Mouse (Mus musculus) bone marrow, adult 2 months (tissue): ENCODE data around the gene Grik2. TPM values are rescaled to one million over a fixed set of nuclear protein-coding genes. Genes with fewer than 3 reads are reported as not detected.
"Not testable (repeated sequence)": the region's sequence is repeated elsewhere in the genome, so short reads cannot be mapped to it uniquely, and the experiment has no call there.

Experiments used
- H3K27ac ChIP-seq: fragments of 200-500 bp; 2 replicates; pipeline ENCODE4 v1.5.1; 2012; ENCODE audit warnings: low read depth, mild to moderate bottlenecking, control low read depth, inconsistent platforms, low read length; ENCODE audit not compliant: control insufficient read depth, poor library complexity, insufficient read depth
- H3K4me1 ChIP-seq: fragments of 200-500 bp; 2 replicates; pipeline ENCODE4 v1.6.1; 2011; ENCODE audit warnings: low read length; ENCODE audit not compliant: control insufficient read depth, insufficient read depth
- H3K4me3 ChIP-seq: fragments of 200-500 bp; replicated peaks from 2 replicates; pipeline ENCODE3; 2011; ENCODE audit warnings: mild to moderate bottlenecking, low read depth, low read length, control low read depth; ENCODE audit not compliant: control insufficient read depth
- CTCF ChIP-seq: fragments of 200-500 bp; IDR thresholded peaks from 2 replicates; pipeline ENCODE4 v1.5.1; 2011; ENCODE audit warnings: low read length, control low read depth; ENCODE audit not compliant: control insufficient read depth, insufficient read depth
- POLR2A ChIP-seq: fragments of 200-500 bp; IDR thresholded peaks from 2 replicates; pipeline ENCODE4 v1.6.1; 2011; ENCODE audit warnings: low read depth, mild to moderate bottlenecking, control low read depth, low read length, borderline replicate concordance; ENCODE audit not compliant: control insufficient read depth
- WGBS: fragments of 180-500 bp; shearing (Covaris S2); methylation state at CpG from one replicate; pipeline ENCODE4 v1.1.7; 2018; 5-methylcytosine and 5-hydroxymethylcytosine counted together
- polyA plus RNA-seq: library from polyadenylated mRNA; stranded (reverse); fragments of >200 nt; gene quantifications from 2 replicates; pipeline ENCODE4 v1.2.4, GENCODE M21; 2011; ENCODE audit warnings: low replicate concordance; ENCODE audit not compliant: missing spikeins, insufficient read depth, insufficient read length

The Grik2 gene
- polyA plus RNA-seq, 1 experiment: not detected

- TF ChIP-seq CTCF (no peak), POLR2A (no peak)
- WGBS: 62% methylated on average over 1 of the region's 1 CpGs
- no peaks in the 10 kb centered on the region for H3K4me1 ChIP-seq
- H3K4me3 ChIP-seq: no peak overlapping the region
- no peak overlapping the region for H3K27ac ChIP-seq
These were observed 568.5 kb downstream of the Grik2 start for GRCm38 (mm10) chr10:49220096-49220495.

DNA sequence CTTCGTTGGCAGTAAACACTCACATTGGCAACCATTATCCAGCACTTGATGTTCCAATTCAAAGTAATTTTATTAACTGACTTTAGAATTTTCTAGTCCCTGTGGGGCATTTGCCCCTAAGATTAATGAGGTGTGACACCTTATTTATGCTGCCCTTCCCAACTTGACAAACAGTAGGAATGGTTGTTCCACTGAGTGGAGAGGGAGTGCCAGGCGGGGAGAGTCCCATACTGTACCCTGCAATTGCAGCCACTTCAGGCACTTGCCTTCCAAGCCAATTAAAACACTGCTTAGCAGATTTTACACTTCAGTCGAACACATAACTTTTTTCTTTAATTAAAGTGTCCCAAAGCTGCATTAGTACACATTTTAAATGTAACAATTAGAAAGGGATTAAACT, 568.9 kb downstream of the Grik2 start:
- Histone ChIP-seq H3K27ac (no peak overlapping the region), H3K4me3 (no peak overlapping the region), H3K4me1 (no peaks in the 10 kb centered on the region)
- 61% methylated on average over 3 of the region's 3 CpGs for WGBS
- no peak for TF ChIP-seq CTCF
- no peak for TF ChIP-seq POLR2A

DNA sequence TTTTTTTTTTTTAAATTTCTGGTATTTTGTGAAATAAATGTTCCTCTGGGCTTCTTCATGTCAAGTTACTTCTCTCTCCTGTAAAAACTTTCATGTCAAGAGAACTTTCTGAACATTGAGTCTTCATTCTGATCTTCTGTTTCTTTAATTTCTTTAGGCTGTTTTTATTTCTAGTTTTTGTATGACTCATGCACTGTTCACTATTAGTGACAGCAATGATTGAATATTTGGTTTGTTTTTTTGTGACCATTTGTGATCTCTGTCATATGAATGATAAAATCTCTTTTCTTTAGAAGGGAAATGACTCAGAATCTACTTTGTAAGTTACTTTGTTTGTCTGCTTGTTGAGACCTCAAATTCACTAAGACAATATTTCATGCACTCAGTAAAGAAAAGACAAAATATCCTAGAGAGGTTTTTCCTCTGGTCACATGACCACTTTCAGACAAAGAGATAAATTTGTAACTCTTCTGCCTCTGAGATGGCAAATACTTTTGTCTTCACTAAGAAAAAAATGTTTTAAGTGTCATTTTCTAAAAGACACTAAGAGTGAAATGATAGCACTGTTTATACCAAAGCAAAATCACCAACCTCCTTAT, 596.7 kb downstream of the Grik2 start:
- H3K4me3 ChIP-seq: no peak overlapping the region
- TF ChIP-seq POLR2A: no peak
- no peak for TF ChIP-seq CTCF
- H3K4me1 ChIP-seq: no peaks in the 10 kb centered on the region
- no peak overlapping the region for H3K27ac ChIP-seq

GRCm38 (mm10) chr10:49191291-49191690, 597.3 kb downstream of the Grik2 start:
- Histone ChIP-seq H3K4me1 (no peaks in the 10 kb centered on the region), H3K4me3 (no peak overlapping the region), H3K27ac (no peak overlapping the region)
- WGBS: 75% methylated on average over 1 of the region's 1 CpGs
- TF ChIP-seq POLR2A (no peak), CTCF (no peak)

- WGBS: 71% methylated on average over 4 of the region's 4 CpGs
- no peak for TF ChIP-seq CTCF
- H3K4me1 ChIP-seq: no peaks in the 10 kb centered on the region
- no peak overlapping the region for H3K4me3 ChIP-seq
- H3K27ac ChIP-seq: no peak overlapping the region
These were observed 634.4 kb downstream of the Grik2 start for GRCm38 (mm10) chr10:49154134-49154533.

DNA sequence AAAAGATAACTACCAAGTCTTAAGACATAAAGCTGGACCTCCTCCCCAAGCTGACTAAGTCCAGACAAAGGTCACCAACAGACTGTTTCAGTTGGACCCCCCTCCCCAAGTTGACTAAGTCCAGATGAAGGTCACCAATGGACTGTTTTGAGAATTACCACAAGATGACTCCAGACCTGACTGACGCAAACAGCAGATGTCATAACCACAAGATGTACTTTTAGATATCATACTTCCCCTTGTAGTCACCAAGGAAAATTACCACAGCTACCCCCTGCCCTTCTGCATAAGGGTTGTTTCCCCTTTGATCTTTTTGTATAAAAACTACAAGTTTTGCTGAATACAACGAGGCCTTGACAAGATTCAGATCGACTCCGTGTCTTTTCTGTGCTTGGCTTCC, 637.1 kb downstream of the Grik2 start:
- not testable (repeated sequence) for H3K4me3 ChIP-seq, H3K27ac ChIP-seq, H3K4me1 ChIP-seq
- WGBS: 67% methylated on average over 4 of the region's 4 CpGs

DNA sequence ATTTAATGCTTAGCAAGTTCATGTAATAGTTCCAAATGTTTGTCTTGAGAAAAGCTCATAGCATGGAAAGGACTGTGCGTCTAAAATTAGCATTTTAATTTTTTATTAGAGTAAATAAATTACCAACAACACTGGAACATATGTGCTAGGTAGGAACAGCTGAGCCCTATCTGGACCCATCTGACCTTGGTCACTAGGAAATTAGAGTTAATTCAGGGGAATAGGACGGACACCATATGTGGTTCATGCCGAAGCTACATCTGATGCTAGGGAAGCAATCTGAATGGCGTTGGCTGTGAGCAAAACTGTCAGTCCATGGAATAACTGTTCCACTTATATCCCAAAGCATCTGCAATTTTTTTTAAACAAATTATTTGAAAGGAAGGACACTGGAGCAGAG, 638.9 kb downstream of the Grik2 start:
- Histone ChIP-seq H3K27ac (no peak overlapping the region), H3K4me1 (no peaks in the 10 kb centered on the region), H3K4me3 (no peak overlapping the region)
- 83% methylated on average over 4 of the region's 4 CpGs for WGBS
- TF ChIP-seq CTCF (no peak), POLR2A (no peak)

DNA sequence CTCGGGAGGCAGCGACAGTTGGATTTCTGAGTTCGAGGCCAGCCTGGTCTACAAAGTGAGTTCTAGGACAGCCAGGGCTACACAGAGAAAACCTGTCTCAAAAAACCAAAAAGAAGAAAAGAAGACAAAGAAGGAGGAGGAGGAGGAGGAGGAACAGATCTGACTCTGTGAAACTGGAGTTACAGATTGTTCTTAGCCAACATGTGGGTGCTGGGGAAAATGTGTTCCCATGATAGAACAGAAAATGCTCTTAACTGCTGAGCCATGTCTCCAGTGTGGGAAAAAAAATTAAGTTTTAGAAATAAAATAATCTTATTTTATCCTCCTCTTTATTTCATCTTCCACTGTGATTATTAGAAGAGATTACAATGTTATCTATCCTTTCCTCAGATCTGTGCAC, 645.9 kb downstream of the Grik2 start:
- TF ChIP-seq CTCF (no peak), POLR2A (no peak)
- no peaks in the 10 kb centered on the region for H3K4me1 ChIP-seq
- H3K4me3 ChIP-seq: no peak overlapping the region
- WGBS: 77% methylated on average over 3 of the region's 3 CpGs
- no peak overlapping the region for H3K27ac ChIP-seq

DNA sequence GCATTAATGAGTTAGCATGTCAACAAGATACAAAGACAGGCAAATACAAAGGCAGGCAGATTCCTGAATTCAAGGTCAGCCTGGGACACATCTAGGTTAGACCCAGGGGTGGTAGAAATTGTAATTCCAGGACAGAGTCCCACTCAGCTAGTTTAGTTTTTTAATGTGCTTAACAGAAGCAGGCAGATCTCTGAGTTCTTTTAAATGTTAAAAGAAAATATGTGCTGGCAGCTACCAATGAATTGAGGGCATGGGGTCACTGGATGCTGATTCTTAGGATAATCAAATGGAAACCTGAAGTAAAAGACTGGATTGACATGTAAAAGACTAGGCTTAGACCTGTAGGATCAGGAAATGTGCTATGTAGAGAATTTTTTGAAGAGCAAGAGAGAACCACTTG, 651.8 kb downstream of the Grik2 start:
- TF ChIP-seq CTCF (no peak), POLR2A (no peak)

DNA sequence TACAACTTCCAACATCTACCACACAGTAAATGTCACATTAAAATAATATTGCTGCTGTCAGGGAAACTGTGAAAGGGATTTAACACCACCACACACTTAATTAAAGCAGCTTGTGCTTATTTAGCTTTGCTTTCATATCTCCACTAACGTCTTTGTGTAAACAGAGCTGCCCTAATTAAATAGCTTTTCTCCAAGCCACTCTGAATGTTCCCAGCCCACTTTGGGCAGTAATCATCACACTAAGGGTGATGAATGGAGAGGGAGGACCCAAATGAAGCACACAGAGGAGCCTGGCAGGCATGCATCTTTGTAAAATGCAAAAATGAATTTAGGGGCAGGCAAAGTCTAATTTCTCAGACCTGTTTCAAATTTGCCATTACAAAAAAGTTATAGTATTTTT, 657.3 kb downstream of the Grik2 start:
- 45% methylated on average over 1 of the region's 1 CpGs for WGBS
- no peaks in the 10 kb centered on the region for H3K4me1 ChIP-seq
- no peak for TF ChIP-seq CTCF
- no peak for TF ChIP-seq POLR2A
- no peak overlapping the region for H3K4me3 ChIP-seq
- no peak overlapping the region for H3K27ac ChIP-seq

More for the DNA sequence above, 651.8 kb downstream of the Grik2 start:
- no peak overlapping the region for H3K27ac ChIP-seq
- H3K4me3 ChIP-seq: no peak overlapping the region
- no peaks in the 10 kb centered on the region for H3K4me1 ChIP-seq
